Mouse (Mus musculus) megakaryocyte, embryonic 14.5 days (primary cell): ENCODE measurements around the gene Pacsin2.

Source experiments
- FLI1 ChIP-seq: IDR thresholded peaks from 2 replicates; pipeline ENCODE4 v1.6.1; 2012; ENCODE audit warnings: low read length, inconsistent platforms, mixed read lengths
- GATA1 ChIP-seq: IDR thresholded peaks from 3 replicates; pipeline ENCODE4 v1.6.1; 2012; ENCODE audit warnings: mixed read lengths, low read length, inconsistent platforms, borderline replicate concordance

- no peak for TF ChIP-seq GATA1
- no peak for TF ChIP-seq FLI1
Measured at GRCm38 (mm10) chr15:83473251-83473650, 8.8 kb upstream of the Pacsin2 start.
